Mouse (Mus musculus) embryo, embryonic 10.5 days (tissue): ENCODE measurements at regions not wholly inside any gene's neighbourhood (a gene's known extent, or its start where the extent isn't known, plus 50 kb on each side); places are given as distances from the start of the nearest gene placed in this dataset.

Experiments
- DNase-seq: peaks from one replicate; pipeline ENCODE4 v3.0.0-alpha.2; 2015; ENCODE audit warnings: low spot score

GRCm38 (mm10) chr1:25921184-25921583, 91.7 kb upstream of the Adgrb3 start:
- no peak for DNase-seq

DNA sequence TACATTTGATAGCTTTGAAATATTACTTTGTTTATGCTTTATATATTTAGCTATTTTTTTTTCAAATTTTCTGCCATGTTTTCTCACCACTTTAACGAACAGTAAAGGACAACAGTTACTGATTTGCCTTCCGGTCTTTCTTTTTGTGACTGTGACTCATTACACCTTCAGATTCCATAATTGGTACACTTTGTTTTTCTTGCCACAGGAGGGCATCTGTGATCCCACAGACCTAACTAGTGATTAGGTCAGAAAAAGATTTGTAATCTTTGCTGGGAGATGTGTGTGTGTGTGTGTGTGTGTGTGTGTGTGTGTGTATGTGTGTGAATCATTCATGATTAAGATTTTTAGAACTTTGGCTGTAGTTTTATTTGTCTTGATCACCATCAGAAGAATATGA, 64.7 kb upstream of the Adgrb3 start:
- DNase-seq, result peak; percentile 2

DNA sequence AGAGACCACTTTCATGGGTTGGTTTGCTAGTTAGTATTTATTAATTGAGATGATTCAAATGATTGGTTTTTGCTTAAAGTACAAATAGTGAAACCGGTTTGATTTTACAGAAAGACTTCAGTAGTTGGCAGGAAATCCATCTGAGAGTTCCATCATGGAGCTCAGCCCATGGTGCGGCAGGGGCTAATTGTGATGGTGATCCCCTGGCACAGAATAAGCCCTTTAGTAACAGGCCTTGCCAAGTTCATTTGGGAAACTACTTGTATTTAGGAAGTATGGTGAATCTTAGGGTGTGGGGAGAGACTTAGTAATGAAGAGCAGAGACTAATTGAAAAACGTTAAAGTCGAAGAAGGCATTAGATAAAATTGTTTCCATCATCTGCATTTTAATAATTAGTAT, 63.5 kb upstream of the Adgrb3 start:
- DNase-seq, result peak; percentile 4

DNA sequence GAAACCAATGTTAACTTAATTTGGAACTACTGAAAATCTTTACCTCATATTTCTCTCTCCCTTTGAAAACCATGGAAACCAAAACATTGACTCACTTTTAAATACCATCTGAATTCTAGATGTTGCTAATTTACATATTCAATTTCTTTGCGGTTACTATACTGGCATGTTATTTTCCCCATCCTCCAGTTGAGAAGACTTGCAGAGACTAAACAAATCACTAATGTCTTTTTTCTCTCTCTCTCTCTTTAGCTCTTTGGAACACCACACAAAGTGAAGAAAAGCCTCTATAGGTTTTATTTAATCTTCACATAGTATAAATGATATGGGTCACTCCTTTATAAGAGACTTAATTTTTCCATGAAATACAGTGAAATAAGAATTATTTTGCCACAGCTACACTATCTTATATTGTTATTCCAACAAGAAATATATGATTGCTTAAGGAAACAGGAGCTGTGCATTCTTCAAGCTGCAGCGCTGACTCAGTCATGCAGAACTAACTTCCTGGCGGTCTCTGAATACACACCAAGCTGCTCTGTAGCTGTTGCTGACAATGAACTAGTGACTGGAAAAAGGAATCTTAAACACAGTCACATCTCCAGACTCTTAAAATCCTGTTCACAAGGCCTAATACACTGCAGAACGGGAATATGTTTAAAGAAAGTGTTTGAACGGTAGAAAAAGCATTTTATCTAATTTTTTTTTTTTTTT, 62.7 kb upstream of the Adgrb3 start:
- peak; percentile 74 for DNase-seq

DNA sequence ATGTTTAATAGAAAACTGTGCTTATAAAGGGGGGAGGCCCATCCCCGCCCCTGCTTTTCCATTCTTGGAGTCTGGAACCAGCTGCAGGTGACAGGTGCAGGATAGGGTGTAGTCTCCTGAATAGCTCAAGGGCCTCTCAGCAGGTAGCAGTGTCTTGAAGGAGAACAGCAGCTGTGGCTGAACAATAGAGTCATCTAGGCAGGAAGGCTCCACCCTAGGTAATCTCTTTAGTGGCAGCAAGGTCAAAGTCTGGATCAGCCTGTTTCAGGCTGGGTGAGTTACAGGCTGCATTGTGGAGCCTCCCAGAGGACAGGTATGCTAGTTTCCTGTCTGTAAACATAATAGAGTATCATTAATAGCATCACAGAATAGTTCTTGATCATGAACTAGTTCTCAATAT, 58.5 kb upstream of the Adgrb3 start:
- DNase-seq, result no peak

- DNase-seq, result peak; percentile 14
These were observed 55.5 kb upstream of the Adgrb3 start for GRCm38 (mm10) chr1:25885049-25885448.
